Mouse (Mus musculus): ENCODE measurements at regions not wholly inside any gene's neighbourhood (a gene's known extent, or its start where the extent isn't known, plus 50 kb on each side); places are given as distances from the start of the nearest gene placed in this dataset.

GRCm38 (mm10) chr10:96188168-96188567 lies 51.8 kb downstream of the Gm5426 start:
- DNase-seq (ENCODE audit: low spot score), result peak; percentile 26

DNA sequence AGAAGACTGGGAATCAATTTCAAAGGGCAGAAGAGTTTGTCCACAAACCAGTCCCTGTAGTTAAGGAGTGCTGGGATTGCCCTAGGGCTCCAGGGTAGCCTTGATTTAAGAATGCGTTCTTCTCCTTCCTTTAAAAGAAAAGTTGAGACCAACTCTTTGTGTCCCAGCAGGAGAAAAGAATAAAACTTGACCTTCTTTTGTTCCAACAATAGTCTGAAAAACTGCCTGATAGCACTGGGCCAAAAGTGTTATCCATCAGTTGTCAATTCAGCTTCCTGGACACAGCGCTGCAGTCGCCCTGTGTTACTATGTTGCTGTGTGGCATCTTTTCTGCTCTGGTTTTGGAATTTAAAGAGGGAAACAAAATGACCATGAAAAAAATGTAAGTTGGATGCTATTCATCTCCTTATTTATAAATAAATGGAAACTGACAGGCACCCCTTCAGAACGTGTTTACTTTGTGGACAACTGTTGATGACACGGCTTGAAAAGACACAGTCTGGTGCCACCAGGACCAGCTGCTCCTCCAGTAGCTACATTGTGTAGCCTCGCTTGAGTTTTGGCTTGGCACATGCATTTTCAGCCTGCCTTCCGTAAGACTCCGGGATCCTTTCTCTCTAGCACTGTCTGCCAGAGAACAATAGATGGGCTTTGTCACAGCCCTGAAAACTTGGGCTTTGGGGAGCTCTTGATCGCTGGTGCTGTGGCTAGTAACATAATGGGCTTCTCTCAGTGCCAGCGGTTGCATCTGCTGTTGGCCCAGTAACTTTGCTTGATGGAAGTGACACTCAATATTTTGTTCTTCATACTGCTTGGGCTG lies 54.0 kb downstream of the Gm5426 start:
- DNase-seq (ENCODE audit: low spot score), result peak; percentile 55

DNA sequence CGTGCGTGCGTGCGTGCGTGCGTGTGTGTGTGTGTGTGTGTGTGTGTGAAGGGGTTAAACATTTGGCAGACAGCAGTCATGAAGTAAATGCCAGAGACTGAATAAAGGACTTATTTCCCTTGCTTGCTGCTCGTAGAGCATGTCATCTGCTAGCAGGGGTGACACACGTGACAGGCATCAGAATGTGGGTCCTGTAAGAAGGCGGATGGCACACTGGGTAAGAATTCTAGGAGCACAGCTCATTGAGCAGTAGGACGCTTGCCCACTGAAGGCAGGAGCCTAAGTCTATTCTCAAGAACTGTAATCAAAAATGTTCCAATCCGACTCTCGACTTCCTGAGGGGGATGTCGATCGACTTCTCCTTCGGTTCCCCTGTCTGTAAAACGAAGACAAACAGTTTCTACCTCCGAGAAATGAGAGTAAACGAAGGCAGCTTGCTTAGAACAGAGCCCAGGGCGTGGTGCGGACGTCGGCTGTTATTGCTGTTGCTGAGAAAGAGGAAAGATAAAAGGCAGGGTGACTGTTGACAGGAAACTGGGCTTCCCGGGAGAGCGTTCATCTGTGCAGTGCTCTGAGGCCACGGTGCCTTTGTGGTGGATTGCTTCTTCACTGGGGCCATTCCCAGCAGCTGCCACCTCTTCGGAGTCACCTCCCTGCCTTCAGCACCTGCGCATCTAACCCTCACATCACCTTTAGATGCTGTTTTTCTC lies 64.7 kb downstream of the Gm5426 start:
- DNase-seq (ENCODE audit: low spot score), result no peak

- no peak for DNase-seq (ENCODE audit: low spot score)
These were observed 65.5 kb downstream of the Gm5426 start for GRCm38 (mm10) chr10:96201891-96202290.

DNA sequence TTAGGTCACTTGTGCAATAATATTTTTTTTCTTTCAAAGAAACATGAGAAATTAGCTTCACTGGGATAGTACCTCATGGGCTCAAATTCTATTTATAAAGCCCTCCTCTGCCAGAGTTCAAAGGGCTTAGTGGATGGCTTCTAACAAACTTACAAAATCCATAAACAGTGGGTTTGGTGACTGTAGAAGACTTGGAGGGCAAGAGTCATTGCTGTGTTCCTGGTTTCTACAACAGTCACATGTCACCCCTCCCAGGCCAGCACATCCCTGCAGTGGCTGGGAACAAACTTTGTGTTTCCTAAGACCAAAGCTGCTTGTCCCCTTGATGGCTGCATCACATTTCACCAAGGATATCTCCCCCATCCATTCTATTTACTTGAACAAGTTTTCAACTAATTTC lies 66.5 kb downstream of the Gm5426 start:
- DNase-seq (ENCODE audit: low spot score), result no peak

GRCm38 (mm10) chr10:96204198-96204597 lies 67.8 kb downstream of the Gm5426 start:
- DNase-seq (ENCODE audit: low spot score), result no peak

GRCm38 (mm10) chr10:96209171-96209570 lies 72.8 kb downstream of the Gm5426 start:
- DNase-seq (ENCODE audit: low spot score), result no peak

GRCm38 (mm10) chr10:96211189-96211588 lies 74.8 kb downstream of the Gm5426 start:
- DNase-seq (ENCODE audit: low spot score), result no peak

DNA sequence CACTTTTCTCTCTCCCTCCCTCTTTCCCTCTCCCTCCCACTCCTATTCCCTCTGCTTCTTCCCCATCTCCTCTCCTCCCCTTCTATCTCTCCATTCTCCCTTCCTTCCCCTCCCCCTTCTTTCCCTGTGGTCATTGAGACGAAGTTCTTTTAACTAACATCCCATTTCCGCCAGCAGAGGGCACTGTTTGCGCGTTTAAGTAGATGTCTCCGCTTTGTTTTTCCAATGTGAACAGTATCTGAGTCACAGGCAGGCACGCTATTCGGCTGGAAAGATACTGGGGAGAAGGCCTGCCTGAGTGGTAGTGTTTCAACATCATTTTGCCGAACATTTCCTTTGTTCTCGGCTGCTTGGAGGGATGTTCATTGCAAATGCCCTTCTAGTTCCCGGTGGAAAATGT lies 77.5 kb downstream of the Gm5426 start:
- DNase-seq (ENCODE audit: low spot score), result peak; percentile 98

DNA sequence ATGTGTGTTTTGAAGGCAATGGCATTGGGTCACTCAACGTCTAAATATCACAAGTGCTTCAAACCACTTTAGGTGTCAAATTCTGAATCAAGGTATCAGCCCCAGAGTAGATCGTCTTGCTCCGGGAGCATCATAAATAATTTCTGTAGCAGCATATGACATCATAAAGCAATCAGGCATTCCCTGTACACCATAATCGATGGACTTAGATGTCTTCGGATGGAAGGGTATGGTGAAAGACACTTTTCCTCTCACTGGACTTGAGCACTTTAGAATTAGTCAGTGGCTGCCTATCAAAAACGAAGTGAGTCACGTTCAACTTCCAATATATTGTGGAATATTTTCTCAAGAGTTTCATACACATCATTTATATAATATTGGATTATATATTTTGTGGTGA lies 77.9 kb downstream of the Gm5426 start:
- no peak for DNase-seq (ENCODE audit: low spot score)

DNA sequence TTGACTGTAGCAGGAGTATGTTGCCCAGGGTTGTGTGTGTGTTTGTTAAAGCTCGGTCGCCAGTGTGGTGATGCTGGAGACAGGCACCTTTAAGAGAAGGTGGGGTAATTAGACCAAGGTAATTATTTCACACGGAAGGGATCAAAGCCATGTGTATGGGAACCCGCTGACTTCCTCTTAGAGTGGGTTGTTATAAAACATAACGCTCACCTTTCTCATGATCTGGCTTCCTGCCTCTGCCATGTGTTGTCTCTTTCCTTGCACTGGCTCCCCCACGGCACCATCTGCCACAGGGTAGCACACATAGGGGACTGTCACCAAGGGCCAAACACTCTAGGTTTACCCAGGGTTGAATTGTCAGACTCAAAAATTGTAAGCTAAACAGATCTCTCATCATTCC lies 78.5 kb downstream of the Gm5426 start:
- no peak for DNase-seq (ENCODE audit: low spot score)

DNA sequence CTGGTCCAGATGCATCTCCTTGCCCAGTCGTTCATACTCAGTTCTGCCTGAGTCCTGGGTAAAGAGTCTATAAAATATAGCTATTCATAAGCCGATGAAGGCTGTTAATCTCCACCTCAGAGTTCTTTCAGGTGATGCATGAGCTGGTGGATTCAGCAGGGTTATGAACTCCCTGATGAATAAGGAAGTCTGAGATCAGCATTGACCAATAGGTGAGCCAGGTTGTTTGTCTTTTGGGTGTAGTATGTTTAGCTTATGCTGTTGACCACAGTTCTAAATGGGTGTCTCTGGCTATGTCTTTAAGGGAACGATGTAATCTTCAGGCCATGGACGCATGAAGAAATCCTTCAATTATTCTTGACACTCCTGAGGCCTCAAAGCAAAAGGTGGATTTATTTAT lies 84.3 kb downstream of the Gm5426 start:
- DNase-seq (ENCODE audit: low spot score), result no peak

- peak; percentile 7 for DNase-seq (ENCODE audit: low spot score)
These were observed 94.0 kb downstream of the Gm5426 start for GRCm38 (mm10) chr10:96230391-96230790.

GRCm38 (mm10) chr10:96231309-96231708 lies 94.9 kb downstream of the Gm5426 start:
- DNase-seq (ENCODE audit: low spot score), result no peak

DNA sequence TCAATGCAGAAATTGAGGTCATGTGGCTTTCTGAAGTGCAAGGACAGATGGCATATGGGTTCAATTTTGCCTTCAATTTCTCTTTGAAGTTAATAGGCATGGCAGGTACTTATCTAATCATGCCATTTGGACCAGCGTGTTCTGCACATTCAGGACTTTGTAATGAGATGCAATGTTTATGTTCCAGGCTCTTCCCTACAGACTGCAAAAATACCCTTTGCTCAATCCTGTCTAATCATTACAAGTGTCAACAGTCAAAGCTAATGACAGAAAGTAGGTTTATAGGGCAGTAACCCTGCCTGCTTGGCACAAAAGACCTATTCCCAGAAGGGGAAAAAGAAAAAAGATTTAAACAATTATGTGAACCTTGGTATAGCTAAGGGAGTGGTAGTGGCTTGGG lies 96.5 kb downstream of the Gm5426 start:
- DNase-seq (ENCODE audit: low spot score), result peak; percentile 23

DNA sequence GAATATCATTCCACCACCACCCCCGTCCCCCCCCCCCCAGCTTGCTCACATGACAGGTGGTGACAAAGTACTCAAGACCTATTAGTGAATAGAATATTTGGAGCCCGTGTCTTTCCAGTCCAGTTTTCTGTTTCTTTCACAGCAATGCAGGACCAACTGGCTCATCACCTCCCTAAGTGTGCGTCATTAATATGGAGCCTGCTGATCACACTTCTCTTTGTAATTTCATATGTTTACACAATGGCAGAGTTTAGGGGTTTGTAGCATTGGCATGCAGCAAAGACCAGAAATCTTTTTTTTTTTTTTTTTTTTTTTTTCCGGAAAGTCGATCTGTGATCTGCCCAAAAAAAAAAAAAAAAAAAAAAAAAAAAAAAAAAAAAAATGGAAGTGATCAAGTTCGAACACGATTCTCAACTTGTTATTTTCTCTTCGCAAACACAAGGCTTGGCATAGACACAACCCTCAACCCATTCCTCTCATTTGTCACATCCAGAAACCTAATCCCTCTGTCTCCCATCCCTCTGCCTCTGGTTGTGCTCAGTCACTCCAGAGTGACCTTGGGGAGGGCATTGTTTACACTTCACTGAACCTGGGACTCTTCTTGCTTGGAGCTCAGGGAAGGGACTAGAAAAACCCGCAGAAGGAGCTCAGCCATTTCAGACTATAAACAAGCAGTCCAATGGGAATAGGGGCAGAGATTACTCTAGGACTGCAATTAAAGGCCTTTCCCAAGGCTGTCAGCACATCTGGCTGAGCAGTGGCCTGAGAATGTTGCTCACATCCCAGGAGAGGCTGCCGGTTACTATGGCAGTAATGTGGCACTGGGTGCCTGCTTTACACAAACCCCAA lies 98.4 kb downstream of the Gm5426 start:
- DNase-seq (ENCODE audit: low spot score), result peak; percentile 40

GRCm38 (mm10) chr10:96236031-96236430 lies 99.6 kb downstream of the Gm5426 start:
- peak; percentile 18 for DNase-seq (ENCODE audit: low spot score)

GRCm38 (mm10) chr10:96236777-96237373 lies 100.5 kb downstream of the Gm5426 start:
- no peak for DNase-seq (ENCODE audit: low spot score)

GRCm38 (mm10) chr10:96237572-96238130 lies 101.2 kb downstream of the Gm5426 start:
- no peak for DNase-seq (ENCODE audit: low spot score)

GRCm38 (mm10) chr10:96238251-96238650 lies 101.8 kb downstream of the Gm5426 start:
- DNase-seq (ENCODE audit: low spot score), result no peak

- no peak for DNase-seq (ENCODE audit: low spot score)
These were observed 102.4 kb downstream of the Gm5426 start for GRCm38 (mm10) chr10:96238850-96239249.

- DNase-seq (ENCODE audit: low spot score), result no peak
These were observed 104.2 kb downstream of the Gm5426 start for GRCm38 (mm10) chr10:96240591-96240990.
